Comparison of ENCODE assay signal across 8 mouse cellular contexts in the genomic region with DNA sequence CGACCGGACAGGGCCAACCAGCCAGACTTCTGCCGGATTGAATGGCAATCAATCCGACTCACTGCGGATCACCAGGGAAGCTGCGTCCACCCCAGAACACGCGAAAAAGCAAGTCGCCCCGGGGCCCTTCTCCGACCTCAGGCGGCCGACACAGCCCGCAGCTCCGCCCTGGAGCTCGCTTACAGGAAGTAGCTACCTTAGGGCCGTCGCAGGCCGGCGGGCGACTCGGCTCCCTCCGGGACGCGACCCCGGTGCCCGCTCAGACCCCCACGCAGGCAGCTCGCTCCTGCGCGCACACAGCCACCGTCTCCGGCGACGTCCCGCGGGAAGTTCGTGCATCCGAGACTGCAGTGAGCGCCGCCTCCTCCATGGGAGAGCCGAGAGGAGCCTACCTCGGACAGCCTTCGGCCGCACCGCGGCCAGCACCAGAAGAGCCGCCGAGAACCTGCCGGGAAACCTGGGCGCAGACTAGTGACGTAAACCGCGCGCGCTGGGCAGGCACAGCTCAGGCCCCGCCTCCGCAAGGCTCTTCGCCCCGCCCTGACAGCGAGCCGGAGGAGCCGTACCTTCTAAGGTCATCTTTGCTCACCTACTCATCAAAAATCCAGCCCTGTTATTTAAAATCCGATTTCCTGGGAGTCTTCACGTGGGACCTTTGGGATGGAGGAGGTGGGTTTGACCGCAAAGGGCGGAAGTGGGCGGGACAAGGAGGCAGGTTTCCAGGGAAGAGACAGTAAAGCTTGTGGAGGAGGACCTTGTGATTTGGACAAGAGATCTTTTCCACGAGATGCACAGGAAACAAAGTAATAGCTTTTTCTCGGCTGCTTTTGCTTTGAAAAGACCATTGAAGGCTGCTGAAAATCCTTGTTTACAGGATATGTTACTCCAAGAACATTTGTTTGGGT. TPM values are rescaled to one million over a fixed set of nuclear protein-coding genes. Genes with fewer than 3 reads are reported as not detected.
DNase-seq lines count a peak whose midpoint lies in the region; ATAC-seq and TF ChIP-seq lines count a peak whose summit lies in the region.

Gene Nipa2, minus strand, starts transcription at position 473 of the 905 bp plus-strand sequence.

- TF ChIP-seq CTCF in lung, postnatal 0 days (IDR thresholded peaks at IDR 0.05) = 0 out of 2 replicates have a peak, but pooled peaks have one; percentile 5

- peak within 1 kb of the TSS; percentile 93 for H3K4me3 ChIP-seq in hindbrain, embryonic 10.5 days
- peak within 1 kb of the TSS; percentile 92 for H3K4me3 ChIP-seq in lung, postnatal 0 days (ENCODE audit: low read depth, low read length)

- H3K4me1 ChIP-seq in hindbrain, embryonic 10.5 days (replicated peaks) = peaks cover 27% of the 10 kb centered on the region
- no peaks in the 10 kb centered on the region; the same call in 1 of the 2 replicates for H3K4me1 ChIP-seq in lung, postnatal 0 days (ENCODE audit: insufficient read depth, low read depth, low read length)

- WGBS in hindbrain, embryonic 10.5 days = under 1% methylated on average over 70 of the region's 70 CpGs
- under 1% methylated on average over 69 of the region's 70 CpGs for WGBS in lung, postnatal 0 days

- no peaks in the 10 kb centered on the region for H3K27me3 ChIP-seq in hindbrain, embryonic 10.5 days (ENCODE audit: insufficient read depth, poor library complexity, severe bottlenecking)
- H3K27me3 ChIP-seq in lung, postnatal 0 days (replicated peaks; ENCODE audit: insufficient read depth, low read length) = no peaks in the 10 kb centered on the region

- peak; percentile 95 for ATAC-seq in frontal cortex, adult (ENCODE audit: low TSS enrichment)
- ATAC-seq in lung, postnatal 0 days = peak; percentile 99

- H3K27ac ChIP-seq in hindbrain, embryonic 10.5 days = peak within 1 kb of the TSS; percentile 96
- peak within 1 kb of the TSS; percentile 96 for H3K27ac ChIP-seq in lung, postnatal 0 days (ENCODE audit: low read length)

- DNase-seq in MN1 (ENCODE audit: low spot score) = peak; percentile 94
- DNase-seq in cerebellum, adult 9-10 months = peak; percentile 92
- peak; percentile 94 for DNase-seq in hindbrain, embryonic 10.5 days (ENCODE audit: low spot score)
- peak; percentile 92 for DNase-seq in layer of hippocampus, adult 9-11 months
- DNase-seq in lung, postnatal 0 days (ENCODE audit: low spot score) = peak; percentile 96
- DNase-seq in ovary, postnatal 14 days (ENCODE audit: low spot score) = peak; percentile 91
- peak; percentile 94 for DNase-seq in thymus, postnatal 14 days

- no peak for TF ChIP-seq EP300 in lung, postnatal 0 days (IDR thresholded peaks at IDR 0.05)

- H3K36me3 ChIP-seq in hindbrain, embryonic 10.5 days = peaks cover 26% of the 10 kb centered on the region
- H3K36me3 ChIP-seq in lung, postnatal 0 days (ENCODE audit: insufficient read depth, low read length) = no peaks in the 10 kb centered on the region

- peak within 1 kb of the TSS; percentile 56 for H3K4me2 ChIP-seq in lung, postnatal 0 days (replicated peaks; ENCODE audit: low read depth, low read length)

- H3K9me3 ChIP-seq in hindbrain, embryonic 10.5 days = no peaks in the 10 kb centered on the region
- H3K9me3 ChIP-seq in lung, postnatal 0 days (ENCODE audit: low read length) = no peaks in the 10 kb centered on the region

- H3K9ac ChIP-seq in lung, postnatal 0 days (replicated peaks; ENCODE audit: low read depth) = peak within 1 kb of the TSS; percentile 90

RNA-seq across cellular contexts. Expression of gene Nipa2, which starts in this region (rescaled TPM):
- polyA plus RNA-seq in hindbrain, embryonic 10.5 days (2016; fragmentation: Nextera tagmentation; extraction: Ambion mirVana) = 34.7 and 39.3 TPM in 2 replicates
- polyA plus RNA-seq in lung, postnatal 0 days (2015; fragmentation: Nextera tagmentation; extraction: Ambion mirVana) = 36.0 and 40.2 TPM in 2 replicates

Comparison
In these comparisons a context has a peak if more than half of its experiments do, and no peak if none do; other contexts are left out.
1. Peak in every context shown above with its lines: DNase-seq, ATAC-seq, H3K4me3 ChIP-seq and H3K27ac ChIP-seq.